Mouse (Mus musculus) thymus, postnatal 4 days (tissue): Measurements from ENCODE around the gene Rimkla.

Source experiments
- DNase-seq: peaks from one replicate; pipeline ENCODE4 v3.0.0; 2021

Rimkla gene

GRCm38 (mm10) chr4:119467720-119468380, 24.6 kb downstream of the Rimkla start:
- DNase-seq, result no peak

GRCm38 (mm10) chr4:119465841-119466240, 26.6 kb downstream of the Rimkla start:
- DNase-seq, result no peak

- DNase-seq, result peak; percentile 68
Observed at GRCm38 (mm10) chr4:119463756-119464419, 28.5 kb downstream of the Rimkla start.

GRCm38 (mm10) chr4:119462858-119463755, 29.3 kb downstream of the Rimkla start:
- DNase-seq, result peak; percentile 82

GRCm38 (mm10) chr4:119462457-119462856, 30.0 kb downstream of the Rimkla start:
- no peak for DNase-seq

- no peak for DNase-seq
Observed at GRCm38 (mm10) chr4:119460728-119461141, 31.7 kb downstream of the Rimkla start.

GRCm38 (mm10) chr4:119460296-119460695, 32.1 kb downstream of the Rimkla start:
- peak; percentile 68 for DNase-seq

GRCm38 (mm10) chr4:119453533-119453932, 38.9 kb downstream of the Rimkla start:
- no peak for DNase-seq

GRCm38 (mm10) chr4:119453128-119453527, 39.3 kb downstream of the Rimkla start:
- no peak for DNase-seq

- DNase-seq, result no peak
Observed at GRCm38 (mm10) chr4:119450436-119450835, 42.0 kb downstream of the Rimkla start.

- DNase-seq, result no peak
Observed at GRCm38 (mm10) chr4:119447786-119448185, 44.6 kb downstream of the Rimkla start.

- DNase-seq, result no peak
Observed at GRCm38 (mm10) chr4:119447261-119447660, 45.2 kb downstream of the Rimkla start.

GRCm38 (mm10) chr4:119442539-119442938, 49.9 kb downstream of the Rimkla start:
- DNase-seq, result no peak

- no peak for DNase-seq
Observed at GRCm38 (mm10) chr4:119441836-119442235, 50.6 kb downstream of the Rimkla start.

GRCm38 (mm10) chr4:119437936-119438335, 54.5 kb downstream of the Rimkla start:
- no peak for DNase-seq

GRCm38 (mm10) chr4:119430678-119431077, 61.8 kb downstream of the Rimkla start:
- DNase-seq, result peak; percentile 74

- DNase-seq, result no peak
Observed at GRCm38 (mm10) chr4:119427680-119428079, 64.7 kb downstream of the Rimkla start.

GRCm38 (mm10) chr4:119425601-119426000, 66.8 kb downstream of the Rimkla start:
- no peak for DNase-seq

- DNase-seq, result no peak
Observed at GRCm38 (mm10) chr4:119425077-119425476, 67.4 kb downstream of the Rimkla start.

- peak; percentile 93 for DNase-seq
Observed at GRCm38 (mm10) chr4:119422294-119422964, 70.0 kb downstream of the Rimkla start, which contains the start of the genes Ppcs and Zmynd12. Ppcs (minus strand) TSS chr4:119422420. Zmynd12 (plus strand) TSS chr4:119422814.

- no peak for DNase-seq
Observed at GRCm38 (mm10) chr4:119421921-119422293, 70.5 kb downstream of the Rimkla start.

GRCm38 (mm10) chr4:119421191-119421590, 71.2 kb downstream of the Rimkla start:
- no peak for DNase-seq

- DNase-seq, result no peak
Observed at GRCm38 (mm10) chr4:119417894-119418293, 74.5 kb downstream of the Rimkla start.
